Mouse (Mus musculus) brain, adult 10 weeks (tissue): ENCODE results near the gene Uqcc1. TPM values are rescaled to one million over a fixed set of nuclear protein-coding genes. Genes with fewer than 3 reads are reported as not detected.

Experiments used
- polyA plus RNA-seq: library from polyadenylated mRNA; stranded (reverse); fragments of 350-450 nt; fragmentation: Illumina TruSeq; extraction: RNeasy Lipid Tissue Mini Kit (QIAGEN cat#74804); gene quantifications from one replicate; pipeline ENCODE4 v1.2.3, GENCODE M21; 2015; ENCODE audit warnings: low read depth, low replicate concordance

The Uqcc1 gene
- polyA plus RNA-seq, result 119 TPM

GRCm38 (mm10) chr2:155929531-155930442 lies at the start of gene Uqcc1:
Gene Uqcc1 (minus strand): TSS chr2:155930310.

DNA sequence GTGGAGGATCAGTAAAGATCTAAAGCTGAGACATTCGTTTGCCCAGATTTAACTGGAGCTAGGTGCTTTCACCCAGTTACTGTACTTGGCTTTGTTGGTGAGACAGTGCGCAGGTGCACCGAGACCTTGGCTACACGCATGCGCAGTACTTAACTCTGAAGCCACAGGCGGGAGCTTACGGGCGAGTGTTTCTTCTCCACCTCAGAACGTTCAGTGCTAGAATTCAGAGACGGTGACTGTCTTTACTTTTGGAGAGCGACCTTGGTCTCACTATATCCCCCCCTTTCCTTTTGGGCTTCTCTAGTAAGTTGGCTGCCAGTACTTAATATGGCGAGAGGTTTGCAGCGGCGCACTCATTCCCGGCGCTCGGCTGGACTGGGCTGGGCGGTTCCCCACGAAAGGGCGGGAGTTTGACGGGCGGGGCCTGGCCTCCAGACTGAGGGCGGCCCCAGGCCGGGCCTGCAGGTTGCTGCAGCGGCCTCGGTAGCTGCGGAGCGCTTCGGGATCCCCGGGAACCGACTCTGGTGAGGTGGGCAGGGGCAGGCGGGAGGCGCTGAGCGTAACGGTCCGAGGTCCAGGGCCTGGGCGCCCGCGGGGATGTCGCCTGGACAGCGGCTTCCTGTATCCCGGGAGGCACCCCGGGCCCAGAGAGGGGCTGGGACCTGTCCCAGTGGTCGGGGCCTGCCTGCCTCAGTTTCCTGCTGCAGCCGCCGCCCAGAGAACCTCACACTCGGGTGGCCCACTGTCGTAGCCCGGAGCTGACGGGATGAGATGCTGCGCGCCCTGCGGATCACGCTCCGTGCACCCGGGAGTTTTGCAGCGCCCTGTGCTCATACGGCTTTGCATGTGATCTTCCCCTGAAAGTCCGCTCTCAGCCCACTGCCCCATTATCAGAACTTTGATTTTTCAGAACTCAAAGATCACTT lies 26.3 kb upstream of the Uqcc1 start, which contains the start of gene Cep250:
Gene Cep250 (plus strand): TSS at position 325 of the 926 bp plus-strand sequence.

GRCm38 (mm10) chr2:155945124-155945523 lies 15.0 kb upstream of the Uqcc1 start, which contains the start of gene Gdf5:
Gene Gdf5 (minus strand): TSS chr2:155945367.

GRCm38 (mm10) chr2:155940681-155941080 lies 10.6 kb upstream of the Uqcc1 start, which contains the start of gene Gm15557:
Gene Gm15557 (plus strand): TSS chr2:155940728.

GRCm38 (mm10) chr2:155834732-155835131 lies 95.4 kb downstream of the Uqcc1 start, which contains the start of gene Fam83c:
Gene Fam83c (minus strand): TSS chr2:155834854.

GRCm38 (mm10) chr2:155826630-155827424 lies 103.3 kb downstream of the Uqcc1 start, which contains the start of gene Eif6:
Gene Eif6 (minus strand): TSS chr2:155826925.

GRCm38 (mm10) chr2:155819392-155819448 lies 110.9 kb downstream of the Uqcc1 start, which contains the start of gene BC029722:
Gene BC029722 (minus strand): TSS chr2:155819426.

Other genes with a start within 250 kb of the Uqcc1 start
- 127 TPM for gene Trpc4ap, start 237.9 kb downstream of the Uqcc1 start, polyA plus RNA-seq
- 23.4 TPM for gene Edem2, start 200.8 kb downstream of the Uqcc1 start, polyA plus RNA-seq
- not detected for gene Gm17581, start 194.4 kb downstream of the Uqcc1 start, polyA plus RNA-seq
- gene Procr, start 179.2 kb downstream of the Uqcc1 start, polyA plus RNA-seq, result 0.74 TPM
- 22.9 TPM for gene Mmp24, start 155.0 kb downstream of the Uqcc1 start, polyA plus RNA-seq
- gene BC029722, start 110.9 kb downstream of the Uqcc1 start, polyA plus RNA-seq, result 90.4 TPM
- gene Eif6, start 103.4 kb downstream of the Uqcc1 start, polyA plus RNA-seq, result 61.9 TPM
- gene Fam83c, start 95.5 kb downstream of the Uqcc1 start, polyA plus RNA-seq, result not detected
- gene Gm15557, start 10.4 kb upstream of the Uqcc1 start, polyA plus RNA-seq, result not detected
- gene Gdf5, start 15.1 kb upstream of the Uqcc1 start, polyA plus RNA-seq, result 0.31 TPM
- gene Cep250, start 26.1 kb upstream of the Uqcc1 start, polyA plus RNA-seq, result 11.4 TPM
- 2.2 TPM for gene 6430550D23Rik, start 77.7 kb upstream of the Uqcc1 start, polyA plus RNA-seq
- gene Ergic3, start 77.7 kb upstream of the Uqcc1 start, polyA plus RNA-seq, result 256 TPM
- not detected for gene Fer1l4, start 122.6 kb upstream of the Uqcc1 start, polyA plus RNA-seq
- gene Spag4, start 134.9 kb upstream of the Uqcc1 start, polyA plus RNA-seq, result 4.4 TPM
- 29.0 TPM for gene Cpne1, start 181.7 kb upstream of the Uqcc1 start, polyA plus RNA-seq
- gene Rbm12, start 181.7 kb upstream of the Uqcc1 start, polyA plus RNA-seq, result 11.2 TPM
- 13.9 TPM for gene Gm28036, start 196.8 kb upstream of the Uqcc1 start, polyA plus RNA-seq
- 157 TPM for gene Romo1, start 213.7 kb upstream of the Uqcc1 start, polyA plus RNA-seq
- gene Nfs1, start 213.9 kb upstream of the Uqcc1 start, polyA plus RNA-seq, result 49.6 TPM
- 187 TPM for gene Rbm39, start 249.9 kb upstream of the Uqcc1 start, polyA plus RNA-seq